ENCODE assay signal across 8 mouse cellular contexts in genomic region chr3:88458778-88459219, GRCm38 (mm10). TPM values are rescaled to one million over a fixed set of nuclear protein-coding genes. Genes with fewer than 3 reads are reported as not detected.
A peak's percentile ranks its signal among the peaks of the same experiment; 100 is the strongest.
DNase-seq lines count a peak whose midpoint lies in the region; ATAC-seq and TF ChIP-seq lines count a peak whose summit lies in the region.

No protein-coding gene starts in this region.

- no peaks in the 10 kb centered on the region for H3K36me3 ChIP-seq in embryonic facial prominence, embryonic 11.5 days (replicated peaks; ENCODE audit: control insufficient read depth, insufficient read depth, low read depth, low read length)
- no peaks in the 10 kb centered on the region for H3K36me3 ChIP-seq in intestine, embryonic 16.5 days (ENCODE audit: control insufficient read depth, insufficient read depth, low read length)
- H3K36me3 ChIP-seq in neural tube, embryonic 15.5 days = no peaks in the 10 kb centered on the region
- H3K36me3 ChIP-seq in lung, postnatal 0 days (ENCODE audit: insufficient read depth, low read length) = no peaks in the 10 kb centered on the region

- no peaks in the 10 kb centered on the region for H3K27me3 ChIP-seq in embryonic facial prominence, embryonic 11.5 days (ENCODE audit: control insufficient read depth, insufficient read depth, low read length)
- H3K27me3 ChIP-seq in intestine, embryonic 16.5 days (replicated peaks; ENCODE audit: control insufficient read depth, insufficient read depth, low read length) = 0 out of 2 replicates have a peak, but pooled peaks cover 3% of the 10 kb centered on the region
- no peaks in the 10 kb centered on the region for H3K27me3 ChIP-seq in neural tube, embryonic 15.5 days (replicated peaks)
- H3K27me3 ChIP-seq in lung, postnatal 0 days (replicated peaks; ENCODE audit: insufficient read depth, low read length) = no peaks in the 10 kb centered on the region

- peak overlapping the region; percentile 59 for H3K9ac ChIP-seq in embryonic facial prominence, embryonic 11.5 days (replicated peaks; ENCODE audit: low read length)
- 0 out of 2 replicates have a peak overlapping the region, but pooled peaks have one; percentile 24 for H3K9ac ChIP-seq in intestine, embryonic 16.5 days (ENCODE audit: low read depth, low read length)
- H3K9ac ChIP-seq in neural tube, embryonic 15.5 days (replicated peaks) = peak overlapping the region; percentile 59
- H3K9ac ChIP-seq in lung, postnatal 0 days (replicated peaks; ENCODE audit: low read depth) = no peak overlapping the region

- no peak for TF ChIP-seq CTCF in layer of hippocampus, adult 2 months (conservative IDR thresholded peaks at IDR 0.05)
- TF ChIP-seq CTCF in lung, postnatal 0 days (IDR thresholded peaks at IDR 0.05) = no peak

- no peak for DNase-seq in layer of hippocampus, adult 2 months (ENCODE audit: low spot score in 2 of 2)
- no peak for DNase-seq in layer of hippocampus, postnatal 10 days (ENCODE audit: low spot score in 2 of 2)
- DNase-seq in embryonic facial prominence, embryonic 11.5 days (ENCODE audit: low spot score) = peak; percentile 59
- DNase-seq in spleen, adult 18-20 months = no peak
- no peak for DNase-seq in urinary bladder, adult 2 months (ENCODE audit: low spot score)
- DNase-seq in lung, postnatal 0 days (ENCODE audit: low spot score) = no peak

- TF ChIP-seq EP300 in lung, postnatal 0 days (IDR thresholded peaks at IDR 0.05) = no peak

- H3K4me2 ChIP-seq in embryonic facial prominence, embryonic 11.5 days (ENCODE audit: low read depth, low read length) = peak overlapping the region; percentile 56
- H3K4me2 ChIP-seq in intestine, embryonic 16.5 days (ENCODE audit: low read depth, low read length) = no peak overlapping the region
- H3K4me2 ChIP-seq in neural tube, embryonic 15.5 days = peak overlapping the region; percentile 66
- H3K4me2 ChIP-seq in lung, postnatal 0 days (replicated peaks; ENCODE audit: low read depth, low read length) = no peak overlapping the region

- peaks cover 5% of the 10 kb centered on the region for H3K4me1 ChIP-seq in embryonic facial prominence, embryonic 11.5 days (ENCODE audit: control insufficient read depth, insufficient read depth, low read length)
- peaks cover 20% of the 10 kb centered on the region for H3K4me1 ChIP-seq in intestine, embryonic 16.5 days (ENCODE audit: control insufficient read depth, insufficient read depth, low read length)
- H3K4me1 ChIP-seq in neural tube, embryonic 15.5 days = peaks cover 36% of the 10 kb centered on the region
- H3K4me1 ChIP-seq in lung, postnatal 0 days (ENCODE audit: insufficient read depth, low read depth, low read length) = no peaks in the 10 kb centered on the region

- ATAC-seq in embryonic facial prominence, embryonic 11.5 days (replicated peaks; ENCODE audit: insufficient number of reproducible peaks, low FRiP score, low TSS enrichment, low read depth) = peak; percentile 67; the same call in 1 of the 2 replicates
- ATAC-seq in intestine, embryonic 16.5 days = no peak
- peak; percentile 82 for ATAC-seq in neural tube, embryonic 15.5 days (ENCODE audit: low FRiP score)
- no peak for ATAC-seq in lung, postnatal 0 days

- no peaks in the 10 kb centered on the region for H3K9me3 ChIP-seq in embryonic facial prominence, embryonic 11.5 days (replicated peaks; ENCODE audit: control insufficient read depth, low read length)
- no peaks in the 10 kb centered on the region for H3K9me3 ChIP-seq in intestine, embryonic 16.5 days (ENCODE audit: control insufficient read depth, low read length)
- H3K9me3 ChIP-seq in neural tube, embryonic 15.5 days (replicated peaks) = no peaks in the 10 kb centered on the region
- H3K9me3 ChIP-seq in lung, postnatal 0 days (ENCODE audit: low read length) = no peaks in the 10 kb centered on the region

- under 1% methylated on average over 14 of the region's 14 CpGs for WGBS in embryonic facial prominence, embryonic 11.5 days
- 3% methylated on average over 14 of the region's 14 CpGs for WGBS in intestine, embryonic 16.5 days
- WGBS in neural tube, embryonic 15.5 days = 2% methylated on average over 14 of the region's 14 CpGs
- 4% methylated on average over 12 of the region's 14 CpGs for WGBS in lung, postnatal 0 days

- H3K27ac ChIP-seq in layer of hippocampus, adult 2 months = peak overlapping the region; percentile 84
- no peak overlapping the region for H3K27ac ChIP-seq in embryonic facial prominence, embryonic 11.5 days (replicated peaks; ENCODE audit: low read depth, low read length)
- no peak overlapping the region for H3K27ac ChIP-seq in intestine, embryonic 16.5 days (ENCODE audit: low read length)
- peak overlapping the region; percentile 85 for H3K27ac ChIP-seq in neural tube, embryonic 15.5 days (replicated peaks)
- no peak overlapping the region for H3K27ac ChIP-seq in lung, postnatal 0 days (ENCODE audit: low read length)

- peak overlapping the region; percentile 58 for H3K4me3 ChIP-seq in layer of hippocampus, adult 2 months
- peak overlapping the region; percentile 30 for H3K4me3 ChIP-seq in embryonic facial prominence, embryonic 11.5 days (ENCODE audit: low read depth, low read length)
- H3K4me3 ChIP-seq in intestine, embryonic 16.5 days (ENCODE audit: low read length) = no peak overlapping the region
- peak overlapping the region; percentile 49 for H3K4me3 ChIP-seq in neural tube, embryonic 15.5 days (replicated peaks)
- H3K4me3 ChIP-seq in lung, postnatal 0 days (ENCODE audit: low read depth, low read length) = no peak overlapping the region

RNA-seq across cellular contexts. Expression of gene Sema4a, which starts 2.2 kb away (rescaled TPM):
- total RNA-seq in layer of hippocampus, adult 2 months (2021) = 10 to 100 TPM; 37.0 to 42.9 TPM
- total RNA-seq in layer of hippocampus, postnatal 10 days (2021) = 10 to 100 TPM; 39.6 to 42.8 TPM
- polyA plus RNA-seq in embryonic facial prominence, embryonic 11.5 days (2014; fragmentation: Nextera tagmentation; extraction: Ambion mirVana) = 5.3 and 6.5 TPM in 2 replicates
- 60.9 and 71.1 TPM in 2 replicates for polyA plus RNA-seq in intestine, embryonic 16.5 days (2015; fragmentation: Nextera tagmentation; extraction: Ambion mirVana)
- 28.2 and 28.8 TPM in 2 replicates for polyA plus RNA-seq in neural tube, embryonic 15.5 days (2015; fragmentation: Nextera tagmentation; extraction: Ambion mirVana)
- 63.2 and 63.3 TPM in 2 replicates for polyA plus RNA-seq in urinary bladder, adult 2 months (2012; rRNA removed)
- polyA plus RNA-seq in lung, postnatal 0 days (2015; fragmentation: Nextera tagmentation; extraction: Ambion mirVana) = 9.0 and 9.2 TPM in 2 replicates

RNA-seq across cellular contexts. Expression of gene Slc25a44, which starts 33.9 kb away (rescaled TPM):
- total RNA-seq in layer of hippocampus, adult 2 months (2021) = 10 to 100 TPM; 69.5 to 71.8 TPM
- total RNA-seq in layer of hippocampus, postnatal 10 days (2021) = 10 to 100 TPM; 54.1 to 58.1 TPM
- polyA plus RNA-seq in embryonic facial prominence, embryonic 11.5 days (2014; fragmentation: Nextera tagmentation; extraction: Ambion mirVana) = 17.1 and 19.2 TPM in 2 replicates
- polyA plus RNA-seq in intestine, embryonic 16.5 days (2015; fragmentation: Nextera tagmentation; extraction: Ambion mirVana) = 20.4 and 21.8 TPM in 2 replicates
- 33.6 and 36.4 TPM in 2 replicates for polyA plus RNA-seq in neural tube, embryonic 15.5 days (2015; fragmentation: Nextera tagmentation; extraction: Ambion mirVana)
- 18.7 and 19.8 TPM in 2 replicates for polyA plus RNA-seq in urinary bladder, adult 2 months (2012; rRNA removed)
- polyA plus RNA-seq in lung, postnatal 0 days (2015; fragmentation: Nextera tagmentation; extraction: Ambion mirVana) = 9.3 and 11.3 TPM in 2 replicates

RNA-seq across cellular contexts. Expression of gene Pmf1, which starts 48.7 kb away (rescaled TPM):
- total RNA-seq in layer of hippocampus, adult 2 months (2021) = 1 to 10 TPM; 6.4 to 6.8 TPM
- 10 to 100 TPM; 10.9 to 11.6 TPM for total RNA-seq in layer of hippocampus, postnatal 10 days (2021)
- 157 and 161 TPM in 2 replicates for polyA plus RNA-seq in embryonic facial prominence, embryonic 11.5 days (2014; fragmentation: Nextera tagmentation; extraction: Ambion mirVana)
- polyA plus RNA-seq in intestine, embryonic 16.5 days (2015; fragmentation: Nextera tagmentation; extraction: Ambion mirVana) = 112 and 129 TPM in 2 replicates
- 25.8 and 52.7 TPM in 2 replicates for polyA plus RNA-seq in neural tube, embryonic 15.5 days (2015; fragmentation: Nextera tagmentation; extraction: Ambion mirVana)
- polyA plus RNA-seq in urinary bladder, adult 2 months (2012; rRNA removed) = 25.4 and 27.2 TPM in 2 replicates
- 27.9 and 30.6 TPM in 2 replicates for polyA plus RNA-seq in lung, postnatal 0 days (2015; fragmentation: Nextera tagmentation; extraction: Ambion mirVana)

RNA-seq across cellular contexts. Expression of gene Lmna, which starts 51.0 kb away (rescaled TPM):
- total RNA-seq in layer of hippocampus, adult 2 months (2021) = 10 to 100 TPM; 34.6 to 36.1 TPM
- total RNA-seq in layer of hippocampus, postnatal 10 days (2021) = 10 to 100 TPM; 46.2 to 50.5 TPM
- polyA plus RNA-seq in embryonic facial prominence, embryonic 11.5 days (2014; fragmentation: Nextera tagmentation; extraction: Ambion mirVana) = 28.7 and 30.5 TPM in 2 replicates
- polyA plus RNA-seq in intestine, embryonic 16.5 days (2015; fragmentation: Nextera tagmentation; extraction: Ambion mirVana) = 126 and 127 TPM in 2 replicates
- 70.3 and 78.7 TPM in 2 replicates for polyA plus RNA-seq in neural tube, embryonic 15.5 days (2015; fragmentation: Nextera tagmentation; extraction: Ambion mirVana)
- polyA plus RNA-seq in urinary bladder, adult 2 months (2012; rRNA removed) = 171 and 182 TPM in 2 replicates
- 185 and 216 TPM in 2 replicates for polyA plus RNA-seq in lung, postnatal 0 days (2015; fragmentation: Nextera tagmentation; extraction: Ambion mirVana)

Comparison
In these comparisons a context has a peak if more than half of its experiments do, and no peak if none do; other contexts are left out.
1. H3K27ac ChIP-seq: peak in layer of hippocampus, adult 2 months (single experiment) and neural tube, embryonic 15.5 days (single experiment); none in embryonic facial prominence, embryonic 11.5 days (single experiment), intestine, embryonic 16.5 days (single experiment) and lung, postnatal 0 days (single experiment).
2. H3K4me3 ChIP-seq: peak in layer of hippocampus, adult 2 months (single experiment), embryonic facial prominence, embryonic 11.5 days (single experiment) and neural tube, embryonic 15.5 days (single experiment); none in intestine, embryonic 16.5 days (single experiment) and lung, postnatal 0 days (single experiment).
3. ATAC-seq: peak in embryonic facial prominence, embryonic 11.5 days (single experiment) and neural tube, embryonic 15.5 days (single experiment); none in intestine, embryonic 16.5 days (single experiment) and lung, postnatal 0 days (single experiment).
4. H3K4me2 ChIP-seq: peak in embryonic facial prominence, embryonic 11.5 days (single experiment) and neural tube, embryonic 15.5 days (single experiment); none in intestine, embryonic 16.5 days (single experiment) and lung, postnatal 0 days (single experiment).